Mouse (Mus musculus): ENCODE results near the gene Ccnl2. TPM values are rescaled to one million over a fixed set of nuclear protein-coding genes. Genes with fewer than 3 reads are reported as not detected.

Ccnl2 gene
- polyA plus RNA-seq (2015; fragmentation: Nextera tagmentation; extraction: Ambion mirVana), result 155 and 185 TPM in 2 replicates

DNA sequence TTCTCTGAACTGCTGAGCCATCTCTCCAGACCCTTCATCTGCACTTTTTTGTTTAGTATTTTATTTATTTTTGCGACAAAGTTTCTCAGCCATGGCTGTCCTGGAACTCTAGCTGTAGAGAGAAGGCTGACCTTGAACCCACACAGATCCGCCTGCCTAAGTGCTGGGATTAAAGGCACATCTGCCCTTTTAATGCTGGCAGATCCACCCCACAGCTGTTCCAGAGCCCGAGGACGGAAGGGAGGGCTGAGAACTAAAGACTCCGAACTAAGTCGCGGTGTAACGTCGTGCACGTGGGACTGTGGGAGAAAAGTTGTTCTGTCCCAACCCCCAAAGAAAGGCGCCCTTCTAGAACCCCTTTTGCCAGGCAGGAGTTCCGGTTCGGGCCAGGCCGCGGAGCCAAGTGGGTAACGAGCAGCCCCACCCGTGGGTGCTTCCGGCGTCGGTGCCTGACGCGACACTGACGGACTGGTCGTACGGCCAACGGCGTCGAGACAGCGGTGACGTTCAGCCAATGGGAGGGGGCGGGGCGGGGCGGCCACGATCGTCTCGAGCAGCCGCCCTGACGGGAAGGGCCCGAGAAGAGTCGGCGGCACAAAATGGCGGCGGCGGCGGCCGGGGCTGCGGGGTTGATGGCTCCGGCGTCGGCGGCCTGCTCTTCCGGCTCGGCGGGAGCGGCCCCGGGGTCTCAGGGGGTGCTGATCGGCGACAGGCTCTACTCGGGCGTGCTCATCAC, at the start of gene Ccnl2:
Gene Ccnl2, plus strand, starts transcription at position 561 of the 736 bp plus-strand sequence.
- WGBS, result 2% methylated on average over 60 of the region's 60 CpGs
- ATAC-seq (ENCODE audit: low read depth), result peak; percentile 99

DNA sequence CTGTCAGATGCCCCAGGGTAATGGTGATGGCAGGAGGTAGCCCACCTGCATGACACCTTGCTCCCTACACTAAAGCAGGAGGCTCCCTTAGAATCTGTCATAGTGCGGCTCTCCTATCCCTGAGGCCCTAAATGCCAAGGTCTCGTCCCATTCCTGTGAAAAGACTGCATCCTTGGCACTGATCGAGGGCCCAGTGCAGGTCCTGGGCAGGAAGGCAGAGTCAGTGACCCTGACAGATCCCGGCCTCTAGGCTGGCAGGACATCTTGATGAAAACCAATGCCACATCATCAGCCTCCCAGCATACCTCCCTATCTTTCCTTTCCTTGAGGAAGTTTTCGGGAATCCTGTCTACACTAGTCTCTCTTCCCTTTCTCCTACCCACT, 42.8 kb upstream of the Ccnl2 start:
- Histone ChIP-seq H3K27me3 (peaks cover 24% of the 10 kb centered on the region), H3K9ac (peak overlapping the region; percentile 81), H3K27ac (replicated peaks) (peak overlapping the region; percentile 49), H3K4me1 (replicated peaks) (peaks cover 27% of the 10 kb centered on the region), H3K9me3 (no peaks in the 10 kb centered on the region), H3K4me2 (peak overlapping the region; percentile 66), H3K36me3 (no peaks in the 10 kb centered on the region), H3K4me3 (peak overlapping the region; percentile 46)
- ATAC-seq (ENCODE audit: low read depth), result peak; percentile 2; the same call in 1 of the 2 replicates
- 69% methylated on average over 5 of the region's 5 CpGs for WGBS

More for the DNA sequence above, at the start of gene Ccnl2:
- H3K36me3 ChIP-seq, result peaks cover 67% of the 10 kb centered on the region
- no peaks in the 10 kb centered on the region for H3K27me3 ChIP-seq
- peak within 1 kb of the TSS; percentile 92 for H3K27ac ChIP-seq (replicated peaks)
- peak within 1 kb of the TSS; percentile 95 for H3K4me2 ChIP-seq
- H3K4me1 ChIP-seq (replicated peaks), result peaks cover 29% of the 10 kb centered on the region
- peak within 1 kb of the TSS; percentile 99 for H3K9ac ChIP-seq
- H3K4me3 ChIP-seq, result peak within 1 kb of the TSS; percentile 100
- H3K9me3 ChIP-seq, result no peaks in the 10 kb centered on the region

- peak; percentile 78 for ATAC-seq (ENCODE audit: low read depth)
- H3K9ac ChIP-seq, result peak overlapping the region; percentile 81
- peak overlapping the region; percentile 46 for H3K4me3 ChIP-seq
- H3K27ac ChIP-seq (replicated peaks), result peak overlapping the region; percentile 49
- H3K9me3 ChIP-seq, result no peaks in the 10 kb centered on the region
- H3K36me3 ChIP-seq, result no peaks in the 10 kb centered on the region
- peaks cover 25% of the 10 kb centered on the region for H3K27me3 ChIP-seq
- peak overlapping the region; percentile 66 for H3K4me2 ChIP-seq
- WGBS, result under 1% methylated on average over 36 of the region's 39 CpGs
- H3K4me1 ChIP-seq (replicated peaks), result peaks cover 33% of the 10 kb centered on the region
Measured at GRCm38 (mm10) chr4:155769880-155770512, 42.3 kb upstream of the Ccnl2 start.

DNA sequence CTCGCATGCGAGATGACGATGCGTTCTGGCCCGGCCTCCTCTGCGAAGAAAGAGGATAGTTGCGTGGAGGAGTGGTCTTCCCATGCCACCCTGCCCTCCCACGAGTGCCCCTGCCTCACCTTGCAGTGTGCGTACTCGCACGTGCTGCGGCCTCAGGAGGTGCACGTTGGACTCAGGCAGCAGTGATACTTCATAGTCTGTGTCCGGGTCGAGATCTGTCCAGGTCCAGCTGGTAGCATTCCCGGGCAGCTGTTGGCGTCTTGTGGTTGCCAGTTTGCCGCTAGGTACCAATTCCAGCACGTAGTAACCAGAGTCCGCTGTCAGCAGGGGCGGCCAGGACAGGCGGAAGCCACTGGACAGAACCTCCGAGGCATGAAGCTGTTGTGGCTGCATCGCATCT, 41.7 kb upstream of the Ccnl2 start:
- peaks cover 31% of the 10 kb centered on the region for H3K27me3 ChIP-seq
- H3K36me3 ChIP-seq, result no peaks in the 10 kb centered on the region

DNA sequence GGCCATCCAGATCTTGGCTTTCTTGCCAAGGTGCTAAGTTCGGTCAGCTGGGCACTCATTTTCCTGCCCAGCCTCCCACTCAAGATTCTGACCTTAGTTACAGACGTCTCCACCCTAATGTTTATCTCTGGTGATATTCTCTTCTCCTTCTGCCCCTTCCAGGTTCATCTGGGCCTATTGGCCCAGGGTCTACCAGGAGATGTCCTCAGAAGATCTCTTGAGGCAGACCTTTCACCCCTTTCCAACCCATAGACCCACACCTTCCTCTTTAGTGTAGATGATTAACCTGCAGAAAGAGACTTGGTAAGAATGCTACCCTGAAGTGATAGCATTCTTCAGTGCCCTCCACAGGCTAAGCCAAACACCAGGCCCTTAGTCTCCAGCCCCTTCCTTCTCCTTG, 40.6 kb upstream of the Ccnl2 start:
- Histone ChIP-seq H3K27ac (replicated peaks) (no peak overlapping the region), H3K4me2 (peak overlapping the region; percentile 66), H3K4me1 (replicated peaks) (peaks cover 42% of the 10 kb centered on the region), H3K36me3 (no peaks in the 10 kb centered on the region), H3K9me3 (no peaks in the 10 kb centered on the region), H3K4me3 (no peak overlapping the region), H3K27me3 (peaks cover 35% of the 10 kb centered on the region), H3K9ac (no peak overlapping the region)
- WGBS, result 82% methylated on average over 2 of the region's 2 CpGs
- no peak for ATAC-seq (ENCODE audit: low read depth)

More for the DNA sequence above, 41.7 kb upstream of the Ccnl2 start:
- Histone ChIP-seq H3K4me1 (replicated peaks) (peaks cover 39% of the 10 kb centered on the region), H3K9me3 (no peaks in the 10 kb centered on the region), H3K9ac (peak overlapping the region; percentile 81), H3K4me3 (peak overlapping the region; percentile 46), H3K4me2 (peak overlapping the region; percentile 66), H3K27ac (replicated peaks) (no peak overlapping the region)
- no peak for ATAC-seq (ENCODE audit: low read depth)
- WGBS, result 43% methylated on average over 23 of the region's 24 CpGs

GRCm38 (mm10) chr4:155772786-155773185, 39.5 kb upstream of the Ccnl2 start:
- peak overlapping the region; percentile 66 for H3K4me2 ChIP-seq
- 0 out of 2 replicates have a peak overlapping the region, but pooled peaks have one; percentile 42 for H3K4me3 ChIP-seq
- WGBS, result 87% methylated on average over 13 of the region's 13 CpGs
- H3K27ac ChIP-seq (replicated peaks), result no peak overlapping the region
- H3K4me1 ChIP-seq (replicated peaks), result peaks cover 42% of the 10 kb centered on the region
- H3K27me3 ChIP-seq, result peaks cover 35% of the 10 kb centered on the region
- H3K9me3 ChIP-seq, result no peaks in the 10 kb centered on the region
- no peaks in the 10 kb centered on the region for H3K36me3 ChIP-seq
- H3K9ac ChIP-seq, result no peak overlapping the region
- no peak for ATAC-seq (ENCODE audit: low read depth)

GRCm38 (mm10) chr4:155773335-155774078, 38.8 kb upstream of the Ccnl2 start:
- Histone ChIP-seq H3K9ac (peak overlapping the region; percentile 69), H3K9me3 (no peaks in the 10 kb centered on the region), H3K27me3 (peaks cover 35% of the 10 kb centered on the region), H3K27ac (replicated peaks) (peak overlapping the region; percentile 75; the same call in 1 of the 2 replicates), H3K36me3 (no peaks in the 10 kb centered on the region), H3K4me3 (peak overlapping the region; percentile 42), H3K4me1 (replicated peaks) (peaks cover 42% of the 10 kb centered on the region), H3K4me2 (peak overlapping the region; percentile 66)
- no peak for ATAC-seq (ENCODE audit: low read depth)
- WGBS, result 40% methylated on average over 5 of the region's 5 CpGs

DNA sequence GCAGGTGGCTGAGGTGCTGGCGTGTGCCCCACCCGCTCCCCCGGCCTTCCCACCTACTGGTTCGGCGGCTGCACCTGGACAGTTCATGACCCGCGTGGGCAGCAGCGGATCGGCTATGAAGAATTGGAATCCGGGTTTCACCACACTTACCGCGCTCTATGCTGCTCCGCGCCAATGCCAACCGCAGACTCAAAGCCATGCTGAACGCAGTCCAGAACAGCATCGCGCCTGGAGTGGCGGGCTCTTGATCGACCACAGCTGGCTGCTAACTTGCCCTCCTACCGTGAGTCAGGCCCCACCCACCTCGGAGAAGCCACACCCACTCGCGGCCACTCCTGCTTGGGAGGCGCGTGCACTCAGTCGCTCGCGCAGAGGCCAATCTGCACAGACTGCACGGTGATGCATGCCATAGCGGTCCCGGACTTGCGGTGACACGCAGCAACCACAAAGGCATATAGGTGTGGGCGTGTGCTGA, 38.0 kb upstream of the Ccnl2 start, which contains the start of gene Vwa1:
Gene Vwa1, minus strand, starts transcription at position 419 of the 475 bp plus-strand sequence.
- H3K9ac ChIP-seq, result peak within 1 kb of the TSS; percentile 69
- H3K9me3 ChIP-seq, result no peaks in the 10 kb centered on the region
- peak within 1 kb of the TSS; percentile 66 for H3K4me2 ChIP-seq
- H3K4me3 ChIP-seq, result peak within 1 kb of the TSS; percentile 42
- peaks cover 42% of the 10 kb centered on the region for H3K4me1 ChIP-seq (replicated peaks)
- peak; percentile 72 for ATAC-seq (ENCODE audit: low read depth)
- no peaks in the 10 kb centered on the region for H3K36me3 ChIP-seq
- H3K27me3 ChIP-seq, result peaks cover 35% of the 10 kb centered on the region
- 2% methylated on average over 35 of the region's 35 CpGs for WGBS
- H3K27ac ChIP-seq (replicated peaks), result peak within 1 kb of the TSS; percentile 75

DNA sequence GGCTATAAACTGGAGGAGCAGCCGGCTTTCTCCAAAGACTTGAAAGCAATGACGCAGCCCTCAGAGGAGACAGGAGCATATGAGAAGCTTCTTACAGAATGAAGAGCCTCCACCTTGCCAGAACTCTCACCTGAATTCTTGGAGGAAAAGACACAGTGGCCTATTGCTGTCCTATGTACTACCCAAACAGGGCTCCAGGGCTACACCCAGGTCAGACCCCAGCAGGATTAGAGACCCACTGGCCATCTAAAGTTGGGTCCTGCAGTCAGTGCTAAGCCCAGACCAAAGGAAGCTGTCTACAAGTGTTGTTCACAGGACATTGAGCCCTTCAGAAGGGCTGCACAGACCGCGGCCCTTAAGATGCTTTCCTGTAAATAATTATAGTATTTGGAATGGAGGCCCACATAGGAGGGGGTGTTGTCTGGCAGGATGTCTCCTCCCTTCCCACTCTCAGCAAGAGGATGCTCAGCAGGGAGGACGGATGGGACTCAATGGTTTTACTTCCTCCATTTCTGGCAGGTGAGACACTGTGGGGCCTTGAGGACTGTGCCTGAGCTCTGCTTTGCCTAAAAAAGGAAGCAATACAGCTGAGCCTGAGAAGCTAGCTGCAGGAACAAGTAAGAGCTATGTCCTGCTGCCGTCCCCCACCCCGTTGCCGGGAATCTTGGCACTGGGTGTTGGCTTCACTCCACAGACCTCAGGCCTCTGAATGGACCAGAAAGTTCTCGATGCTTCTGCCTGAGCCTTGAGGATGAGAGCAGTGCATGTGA, 37.1 kb upstream of the Ccnl2 start:
- H3K9ac ChIP-seq, result peak overlapping the region; percentile 69
- no peak for ATAC-seq (ENCODE audit: low read depth)
- 59% methylated on average over 9 of the region's 9 CpGs for WGBS

GRCm38 (mm10) chr4:155775855-155776254, 36.4 kb upstream of the Ccnl2 start:
- Histone ChIP-seq H3K9me3 (no peaks in the 10 kb centered on the region), H3K27me3 (peaks cover 35% of the 10 kb centered on the region), H3K4me2 (no peak overlapping the region), H3K27ac (replicated peaks) (peak overlapping the region; percentile 75; the same call in 1 of the 2 replicates), H3K9ac (no peak overlapping the region), H3K4me3 (no peak overlapping the region), H3K4me1 (replicated peaks) (peaks cover 30% of the 10 kb centered on the region), H3K36me3 (no peaks in the 10 kb centered on the region)
- 82% methylated on average over 3 of the region's 3 CpGs for WGBS
- ATAC-seq (ENCODE audit: low read depth), result no peak

More for the DNA sequence above, 37.1 kb upstream of the Ccnl2 start:
- H3K27ac ChIP-seq (replicated peaks), result peak overlapping the region; percentile 75
- peak overlapping the region; percentile 42 for H3K4me3 ChIP-seq
- H3K4me2 ChIP-seq, result peak overlapping the region; percentile 66
- H3K36me3 ChIP-seq, result no peaks in the 10 kb centered on the region
- peaks cover 36% of the 10 kb centered on the region for H3K4me1 ChIP-seq (replicated peaks)
- peaks cover 35% of the 10 kb centered on the region for H3K27me3 ChIP-seq
- no peaks in the 10 kb centered on the region for H3K9me3 ChIP-seq

GRCm38 (mm10) chr4:155776704-155777335, 35.5 kb upstream of the Ccnl2 start:
- Histone ChIP-seq H3K9ac (no peak overlapping the region), H3K27ac (replicated peaks) (no peak overlapping the region), H3K4me1 (replicated peaks) (peaks cover 28% of the 10 kb centered on the region), H3K27me3 (peaks cover 32% of the 10 kb centered on the region), H3K9me3 (no peaks in the 10 kb centered on the region), H3K4me2 (no peak overlapping the region), H3K4me3 (no peak overlapping the region), H3K36me3 (no peaks in the 10 kb centered on the region)
- 35% methylated on average over 2 of the region's 2 CpGs for WGBS
- no peak for ATAC-seq (ENCODE audit: low read depth)
